Mouse (Mus musculus): ENCODE measurements at regions not wholly inside any gene's neighbourhood (a gene's known extent, or its start where the extent isn't known, plus 50 kb on each side); places are given as distances from the start of the nearest gene placed in this dataset.
"Not testable (repeated sequence)": the region's sequence is repeated elsewhere in the genome, so short reads cannot be mapped to it uniquely, and the experiment has no call there.

DNA sequence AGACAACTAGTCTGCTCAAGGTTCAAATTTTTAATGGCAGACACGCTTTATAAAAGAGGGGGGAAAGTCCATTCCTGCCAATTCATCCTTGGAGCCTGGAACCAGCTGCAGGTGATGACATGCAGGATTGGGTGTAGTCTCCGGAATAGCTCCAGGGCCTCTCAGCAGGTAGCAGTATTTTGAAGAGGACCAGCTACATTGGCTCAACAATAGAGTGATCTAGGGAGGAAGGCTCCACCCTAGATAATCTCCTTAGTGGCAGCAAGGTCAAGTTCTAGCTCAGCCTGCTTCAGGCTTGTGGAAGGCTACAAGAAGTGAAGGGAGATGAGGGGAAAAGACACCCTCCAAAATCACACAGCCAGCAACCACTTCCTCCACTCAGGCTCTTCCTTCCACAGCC is 1405.1 kb downstream of the 4930444P10Rik start:
- intact Hi-C loops (cut with DNase I); DNase-seq: not testable (repeated sequence)

DNA sequence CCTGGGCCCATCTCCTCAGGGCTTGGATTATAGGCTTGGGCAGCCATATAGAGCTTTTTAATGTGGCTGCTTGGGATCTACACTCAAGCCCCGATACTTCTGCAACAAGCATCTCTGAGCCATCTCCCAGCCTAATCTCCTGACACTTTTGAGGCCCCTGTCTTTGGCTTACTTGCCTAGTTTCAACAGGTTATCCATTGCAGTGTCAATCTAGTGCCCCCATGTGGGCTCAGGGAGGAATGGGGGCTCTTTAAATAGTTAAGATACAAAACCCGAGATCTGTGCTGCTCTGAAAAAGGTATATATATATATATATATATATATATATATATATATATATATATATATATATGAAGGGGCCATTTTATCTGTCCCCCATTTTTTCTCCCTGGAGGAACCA is 1407.0 kb downstream of the 4930444P10Rik start:
- intact Hi-C loops (cut with DNase I): no loop called here

DNA sequence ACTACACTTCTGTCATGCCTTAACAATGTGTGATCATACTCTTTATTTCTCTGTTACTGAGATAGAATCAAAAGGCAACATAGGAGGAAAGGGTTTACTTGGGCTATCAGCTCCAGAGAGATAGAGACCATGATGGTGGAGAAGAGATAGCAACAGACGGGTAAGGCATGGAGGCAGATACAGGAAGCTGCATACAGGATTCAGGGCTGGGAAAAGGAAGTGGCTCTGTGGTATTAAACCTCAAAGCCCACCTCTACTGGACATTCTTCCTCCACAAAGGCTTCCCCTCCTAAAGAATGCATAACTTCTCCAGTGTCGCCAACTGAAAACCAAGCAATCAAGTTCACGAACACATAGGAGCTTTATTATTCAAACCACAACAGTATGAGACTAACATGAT is 1412.7 kb downstream of the 4930444P10Rik start:
- intact Hi-C loops (cut with DNase I): no loop called here
- no peak for DNase-seq

More for the DNA sequence above, 1407.0 kb downstream of the 4930444P10Rik start:
- DNase-seq: no peak

GRCm38 (mm10) chr1:14672393-14672999 is 1420.6 kb downstream of the 4930444P10Rik start:
- intact Hi-C loops (cut with DNase I): no loop called here
- no peak for DNase-seq

DNA sequence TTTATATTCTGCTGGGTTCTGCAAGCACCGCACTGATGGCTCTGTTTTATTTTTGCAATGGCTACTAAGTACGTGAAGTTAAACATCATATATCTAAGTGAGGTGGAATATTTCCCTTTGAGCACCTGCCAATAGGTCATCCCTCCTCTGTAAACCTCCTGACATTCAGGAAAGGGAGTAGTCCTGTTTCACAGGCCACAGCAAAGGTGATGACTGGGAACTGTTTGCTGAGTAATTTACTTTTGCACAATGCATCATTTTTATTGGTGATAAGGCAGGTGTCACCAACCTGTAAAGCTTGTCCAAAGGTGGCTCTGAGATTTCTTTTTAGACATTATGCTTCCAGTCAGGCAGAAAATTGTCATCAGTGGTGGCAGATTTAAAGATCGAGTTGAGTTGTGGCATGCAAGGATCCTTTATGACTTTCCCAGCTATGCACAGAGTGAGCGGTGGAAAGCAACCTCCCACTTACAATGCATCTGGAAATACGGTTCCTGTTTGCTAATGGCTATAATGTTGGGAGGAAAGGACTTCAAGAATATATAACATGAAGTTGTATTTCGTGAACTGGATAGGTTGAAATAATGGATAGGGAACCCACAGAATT is 1430.3 kb downstream of the 4930444P10Rik start:
- no peak for DNase-seq
- intact Hi-C loops (cut with DNase I): no loop called here

DNA sequence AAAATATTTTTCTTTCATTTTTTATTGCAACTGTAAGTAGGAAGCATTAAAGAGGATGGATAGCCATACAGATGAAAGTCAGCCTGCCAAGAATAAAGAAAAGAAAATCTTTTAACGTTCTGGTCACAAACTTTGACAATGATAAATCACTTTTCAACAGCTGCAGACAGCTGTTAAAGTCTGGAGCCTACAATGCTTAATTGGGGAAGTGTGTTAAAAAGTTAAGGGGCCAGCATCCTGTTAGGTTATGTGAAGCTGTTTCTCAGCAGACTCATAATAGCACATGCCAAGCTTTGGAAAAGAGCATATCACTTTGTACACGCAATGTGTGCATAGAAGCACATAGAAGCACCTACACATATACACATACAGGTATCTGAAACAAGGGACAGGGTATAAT is 1431.3 kb downstream of the 4930444P10Rik start:
- intact Hi-C loops (cut with DNase I): no loop called here
- no peak for DNase-seq

- intact Hi-C loops (cut with DNase I): no loop called here
- no peak for DNase-seq
Measured at GRCm38 (mm10) chr1:14650346-14650745, 1442.8 kb downstream of the 4930444P10Rik start.

GRCm38 (mm10) chr1:14635642-14636263 is 1457.4 kb downstream of the 4930444P10Rik start:
- DNase-seq: peak in 1 of 2 experiments; percentile 4
- intact Hi-C loops (cut with DNase I): loop anchor here (2.0 kb wide), 1 partner anchor 847 kb away; no protein-coding TSS in a partner anchor

GRCm38 (mm10) chr1:14631994-14632393 is 1461.1 kb downstream of the 4930444P10Rik start:
- intact Hi-C loops (cut with DNase I): no loop called here
- no peak for DNase-seq

DNA sequence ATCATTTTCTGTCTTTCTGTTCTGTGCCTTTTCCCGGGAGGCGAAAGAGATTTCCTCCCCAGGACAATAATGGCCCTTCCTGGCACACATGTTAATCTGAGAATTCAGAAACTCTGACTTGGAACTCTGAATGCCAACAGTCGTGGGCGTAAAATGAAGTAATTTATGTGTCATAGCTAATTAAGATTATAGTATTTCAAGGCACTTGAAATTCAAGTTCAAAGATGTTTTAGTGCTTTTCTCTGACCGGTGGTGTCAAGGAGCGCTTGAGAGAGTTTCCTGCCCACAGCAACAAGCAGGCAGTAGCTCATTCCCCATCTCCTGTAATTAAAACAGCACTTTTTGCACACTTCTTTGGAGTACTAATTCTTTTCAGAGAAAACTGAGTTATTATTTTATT is 1465.9 kb downstream of the 4930444P10Rik start:
- intact Hi-C loops (cut with DNase I): no loop called here

GRCm38 (mm10) chr1:14626685-14627084 is 1466.4 kb downstream of the 4930444P10Rik start:
- DNase-seq: no peak
- intact Hi-C loops (cut with DNase I): no loop called here

More for the DNA sequence above, 1465.9 kb downstream of the 4930444P10Rik start:
- no peak for DNase-seq

- DNase-seq: no peak
- intact Hi-C loops (cut with DNase I): no loop called here
Measured at GRCm38 (mm10) chr1:14620922-14621430, 1472.1 kb downstream of the 4930444P10Rik start.

DNA sequence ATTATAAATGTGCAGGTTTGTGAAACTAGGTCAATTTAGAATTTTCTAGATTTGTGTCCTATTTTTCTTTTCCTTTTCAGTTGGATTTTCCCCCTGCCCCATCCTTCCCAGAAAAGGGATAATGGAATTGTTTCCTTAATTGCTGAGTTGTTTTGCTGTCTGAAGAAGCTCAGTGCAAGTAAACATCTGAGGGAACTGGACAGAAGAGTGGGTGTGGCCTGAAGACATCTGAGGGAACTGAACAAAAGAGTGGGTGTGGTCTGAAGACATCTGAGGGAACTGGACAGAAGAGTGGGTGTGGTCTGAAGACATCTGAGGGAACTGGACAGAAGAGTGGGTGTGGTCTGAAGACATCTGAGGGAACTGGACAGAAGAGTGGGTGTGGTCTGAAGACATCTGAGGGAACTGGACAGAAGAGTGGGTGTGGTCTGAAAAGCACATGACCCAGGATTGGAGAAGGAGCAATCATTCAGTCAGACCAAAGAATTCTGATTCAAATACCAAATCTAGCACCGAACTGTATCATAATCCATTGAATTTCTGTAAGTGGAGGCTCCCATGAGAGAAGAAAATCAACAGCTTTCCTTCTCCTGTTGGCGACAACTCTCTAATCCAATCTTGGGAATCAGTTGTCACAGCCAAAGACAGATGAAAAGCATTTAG is 1479.8 kb downstream of the 4930444P10Rik start:
- intact Hi-C loops (cut with DNase I): no loop called here
- no peak for DNase-seq

DNA sequence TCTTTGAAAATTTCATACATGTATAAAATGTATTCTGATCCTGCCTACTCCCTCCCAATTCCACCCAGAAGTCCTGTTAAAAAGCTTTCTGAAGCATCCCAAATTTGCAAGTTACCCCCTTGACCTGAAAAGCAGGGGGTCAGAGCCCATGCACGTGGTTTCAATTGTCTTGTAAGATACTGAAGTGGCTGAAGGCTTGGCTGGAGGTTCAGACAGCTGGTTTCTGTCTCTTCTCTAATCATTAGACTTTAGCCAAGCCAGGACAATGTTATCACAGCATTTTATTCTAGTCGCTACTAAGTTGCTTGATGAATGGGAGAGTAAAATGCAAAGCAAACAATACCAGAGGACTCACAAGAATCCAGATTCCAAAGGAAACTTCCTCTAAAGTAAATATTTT is 1484.1 kb downstream of the 4930444P10Rik start:
- no peak for DNase-seq
- intact Hi-C loops (cut with DNase I): no loop called here

- no peak for DNase-seq
- intact Hi-C loops (cut with DNase I): no loop called here
Measured at GRCm38 (mm10) chr1:14595961-14596360, 1497.2 kb downstream of the 4930444P10Rik start.

GRCm38 (mm10) chr1:14589905-14590304 is 1503.2 kb downstream of the 4930444P10Rik start:
- peak; percentile 26 to 39 for DNase-seq
- intact Hi-C loops (cut with DNase I): no loop called here

- intact Hi-C loops (cut with DNase I): no loop called here
- DNase-seq: no peak
Measured at GRCm38 (mm10) chr1:14579376-14579775, 1513.7 kb downstream of the 4930444P10Rik start.

GRCm38 (mm10) chr1:14576263-14576662 is 1516.9 kb downstream of the 4930444P10Rik start:
- DNase-seq: no peak
- intact Hi-C loops (cut with DNase I): no loop called here

DNA sequence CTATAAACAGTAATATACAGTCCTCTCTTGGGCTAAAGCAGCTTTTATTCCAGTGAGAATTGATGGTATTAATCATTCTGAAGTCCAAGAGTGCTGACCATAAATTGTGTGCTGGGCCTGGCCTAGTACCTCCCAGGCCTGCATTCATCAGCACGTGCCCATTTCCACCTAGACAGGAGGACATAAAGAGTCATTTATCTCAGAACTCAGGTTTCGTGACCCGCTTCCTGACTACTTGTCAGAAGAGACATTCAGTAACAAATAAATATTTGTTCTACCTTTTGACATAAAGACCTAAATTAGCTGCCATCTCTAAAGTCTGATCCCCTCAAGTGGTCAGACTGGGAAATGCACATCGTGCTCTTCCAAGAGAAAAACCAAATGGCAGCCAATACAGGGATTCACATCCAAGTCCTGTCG is 1522.6 kb downstream of the 4930444P10Rik start:
- DNase-seq: no peak
- intact Hi-C loops (cut with DNase I): loop anchor here (2.0 kb wide), 1 partner anchor 786 kb away; no protein-coding TSS in a partner anchor

- no peak for DNase-seq
- intact Hi-C loops (cut with DNase I): loop anchor here (2.0 kb wide), 1 partner anchor 785 kb away; no protein-coding TSS in a partner anchor
Measured at GRCm38 (mm10) chr1:14570113-14570512, 1523.0 kb downstream of the 4930444P10Rik start.

- intact Hi-C loops (cut with DNase I): no loop called here
- DNase-seq: no peak
Measured at GRCm38 (mm10) chr1:14567006-14567405, 1526.1 kb downstream of the 4930444P10Rik start.

All from heart, postnatal 36 days (tissue).